Mouse (Mus musculus): ENCODE results near the gene N4bp2l1. TPM values are rescaled to one million over a fixed set of nuclear protein-coding genes. Genes with fewer than 3 reads are reported as not detected.

Gene N4bp2l1
- polyA plus RNA-seq, 1 experiment = 15.9 TPM

- DNase-seq (ENCODE audit: low read depth) = no peak
- no peak for TF ChIP-seq CTCF (IDR thresholded peaks at IDR 0.05; ENCODE audit: borderline replicate concordance, extremely low read depth, insufficient read depth, insufficient read length)
- no peak for TF ChIP-seq POLR2A (IDR thresholded peaks at IDR 0.05; ENCODE audit: borderline replicate concordance, extremely low read depth, insufficient read depth, insufficient read length, poor library complexity, severe bottlenecking)
Observed at GRCm38 (mm10) chr5:150616216-150616615, 19.2 kb upstream of the N4bp2l1 start.

- TF ChIP-seq CTCF (IDR thresholded peaks at IDR 0.05; ENCODE audit: borderline replicate concordance, extremely low read depth, insufficient read depth, insufficient read length) (no peak), POLR2A (IDR thresholded peaks at IDR 0.05; ENCODE audit: borderline replicate concordance, extremely low read depth, insufficient read depth, insufficient read length, poor library complexity, severe bottlenecking) (no peak)
- DNase-seq (ENCODE audit: low read depth) = no peak
Observed at GRCm38 (mm10) chr5:150614054-150614453, 17.1 kb upstream of the N4bp2l1 start.

- no peak for DNase-seq (ENCODE audit: low read depth)
- no peak for TF ChIP-seq POLR2A (IDR thresholded peaks at IDR 0.05; ENCODE audit: borderline replicate concordance, extremely low read depth, insufficient read depth, insufficient read length, poor library complexity, severe bottlenecking)
- TF ChIP-seq CTCF (IDR thresholded peaks at IDR 0.05; ENCODE audit: borderline replicate concordance, extremely low read depth, insufficient read depth, insufficient read length) = no peak
Observed at GRCm38 (mm10) chr5:150611697-150612096, 14.7 kb upstream of the N4bp2l1 start.

GRCm38 (mm10) chr5:150611136-150611535 lies 14.1 kb upstream of the N4bp2l1 start:
- no peak for DNase-seq (ENCODE audit: low read depth)
- TF ChIP-seq CTCF (IDR thresholded peaks at IDR 0.05; ENCODE audit: borderline replicate concordance, extremely low read depth, insufficient read depth, insufficient read length) = no peak
- no peak for TF ChIP-seq POLR2A (IDR thresholded peaks at IDR 0.05; ENCODE audit: borderline replicate concordance, extremely low read depth, insufficient read depth, insufficient read length, poor library complexity, severe bottlenecking)

- DNase-seq (ENCODE audit: low read depth) = no peak
- no peak for TF ChIP-seq POLR2A (IDR thresholded peaks at IDR 0.05; ENCODE audit: borderline replicate concordance, extremely low read depth, insufficient read depth, insufficient read length, poor library complexity, severe bottlenecking)
Observed at GRCm38 (mm10) chr5:150607631-150608030, 10.6 kb upstream of the N4bp2l1 start.

- no peak for DNase-seq (ENCODE audit: low read depth)
- TF ChIP-seq CTCF (IDR thresholded peaks at IDR 0.05; ENCODE audit: borderline replicate concordance, extremely low read depth, insufficient read depth, insufficient read length) = no peak
- TF ChIP-seq POLR2A (IDR thresholded peaks at IDR 0.05; ENCODE audit: borderline replicate concordance, extremely low read depth, insufficient read depth, insufficient read length, poor library complexity, severe bottlenecking) = no peak
Observed at GRCm38 (mm10) chr5:150606131-150606530, 9.1 kb upstream of the N4bp2l1 start.

- no peak for TF ChIP-seq CTCF (IDR thresholded peaks at IDR 0.05; ENCODE audit: borderline replicate concordance, extremely low read depth, insufficient read depth, insufficient read length)
- no peak for TF ChIP-seq POLR2A (IDR thresholded peaks at IDR 0.05; ENCODE audit: borderline replicate concordance, extremely low read depth, insufficient read depth, insufficient read length, poor library complexity, severe bottlenecking)
- peak; percentile 71 for DNase-seq (ENCODE audit: low read depth)
Observed at GRCm38 (mm10) chr5:150601441-150602230, 4.6 kb upstream of the N4bp2l1 start.

GRCm38 (mm10) chr5:150600554-150601440 lies 3.8 kb upstream of the N4bp2l1 start:
- peak; percentile 17 for DNase-seq (ENCODE audit: low read depth)
- TF ChIP-seq POLR2A (IDR thresholded peaks at IDR 0.05; ENCODE audit: borderline replicate concordance, extremely low read depth, insufficient read depth, insufficient read length, poor library complexity, severe bottlenecking) = no peak
- no peak for TF ChIP-seq CTCF (IDR thresholded peaks at IDR 0.05; ENCODE audit: borderline replicate concordance, extremely low read depth, insufficient read depth, insufficient read length)

- no peak for DNase-seq (ENCODE audit: low read depth)
- TF ChIP-seq POLR2A (IDR thresholded peaks at IDR 0.05; ENCODE audit: borderline replicate concordance, extremely low read depth, insufficient read depth, insufficient read length, poor library complexity, severe bottlenecking) = no peak
- TF ChIP-seq CTCF (IDR thresholded peaks at IDR 0.05; ENCODE audit: borderline replicate concordance, extremely low read depth, insufficient read depth, insufficient read length) = no peak
Observed at GRCm38 (mm10) chr5:150599301-150600294, 2.6 kb upstream of the N4bp2l1 start.

GRCm38 (mm10) chr5:150598202-150599119 lies 1.5 kb upstream of the N4bp2l1 start:
- no peak for DNase-seq (ENCODE audit: low read depth)
- no peak for TF ChIP-seq POLR2A (IDR thresholded peaks at IDR 0.05; ENCODE audit: borderline replicate concordance, extremely low read depth, insufficient read depth, insufficient read length, poor library complexity, severe bottlenecking)
- no peak for TF ChIP-seq CTCF (IDR thresholded peaks at IDR 0.05; ENCODE audit: borderline replicate concordance, extremely low read depth, insufficient read depth, insufficient read length)
